Mouse (Mus musculus) limb, embryonic 11.5 days (tissue): ENCODE measurements around the gene Prkg2. TPM values are rescaled to one million over a fixed set of nuclear protein-coding genes. Genes with fewer than 3 reads are reported as not detected.

Experiments
- ATAC-seq: fragments of 200-750 bp; cut with Nextera tagmentation; 2 replicates; pipeline ENCODE4 v1.8.0; 2017; ENCODE audit warnings: low read depth; ENCODE audit not compliant: insufficient number of reproducible peaks, low FRiP score, low TSS enrichment
- DNase-seq: peaks from one replicate; pipeline ENCODE4 v3.0.0-alpha.2; 2015; ENCODE audit warnings: low spot score
- H3K27ac ChIP-seq: fragments of 300-500 bp; sonication (generic); replicated peaks from 2 replicates; pipeline ENCODE4 v1.5.1; 2014; ENCODE audit warnings: low read depth, mild to moderate bottlenecking, low read length
- H3K27me3 ChIP-seq: fragments of 300-500 bp; sonication (generic); 2 replicates; pipeline ENCODE4 v1.6.1; 2014; ENCODE audit warnings: mild to moderate bottlenecking, low read length, mixed read lengths; ENCODE audit not compliant: control insufficient read depth, insufficient read depth
- H3K36me3 ChIP-seq: fragments of 300-500 bp; sonication (generic); 2 replicates; pipeline ENCODE4 v1.6.1; 2014; ENCODE audit warnings: mild to moderate bottlenecking, low read length, moderate library complexity, mixed read lengths; ENCODE audit not compliant: control insufficient read depth, insufficient read depth
- H3K4me1 ChIP-seq: fragments of 300-500 bp; sonication (generic); 2 replicates; pipeline ENCODE4 v1.6.1; 2014; ENCODE audit warnings: low read length, mixed read lengths; ENCODE audit not compliant: control insufficient read depth, insufficient read depth
- H3K4me2 ChIP-seq: fragments of 300-500 bp; sonication (generic); 2 replicates; pipeline ENCODE4 v1.6.1; 2014; ENCODE audit warnings: low read depth, mild to moderate bottlenecking, moderate library complexity; ENCODE audit not compliant: severe bottlenecking
- H3K4me3 ChIP-seq: fragments of 300-500 bp; sonication (generic); 2 replicates; pipeline ENCODE4 v1.5.1; 2014; ENCODE audit warnings: low read depth, low read length
- H3K9ac ChIP-seq: fragments of 300-500 bp; sonication (generic); 2 replicates; pipeline ENCODE4 v1.6.1; 2014; ENCODE audit warnings: mild to moderate bottlenecking, low read length
- H3K9me3 ChIP-seq: fragments of 300-500 bp; sonication (generic); 2 replicates; pipeline ENCODE4 v1.6.1; 2016; ENCODE audit warnings: low read length; ENCODE audit not compliant: control insufficient read depth
- WGBS: fragments of 180-500 bp; shearing (Covaris S2); extraction: QIAGEN DNeasy Blood & Tissue Kit; methylation state at CpG from one replicate; pipeline ENCODE4 v1.1.7; 2014; 5-methylcytosine and 5-hydroxymethylcytosine counted together
- polyA plus RNA-seq: library from polyadenylated mRNA; unstranded; fragments of >200 nt; fragmentation: Nextera tagmentation; extraction: Ambion mirVana; gene quantifications from 2 replicates; pipeline ENCODE4 v1.2.1, GENCODE M21; 2014

Gene Prkg2
- polyA plus RNA-seq, 1 experiment from 2014 or later: 1.7 TPM

- no peaks in the 10 kb centered on the region for H3K27me3 ChIP-seq
- no peak overlapping the region for H3K4me2 ChIP-seq
- H3K27ac ChIP-seq: no peak overlapping the region
- ATAC-seq: no peak
- no peak for DNase-seq
- no peaks in the 10 kb centered on the region for H3K9me3 ChIP-seq
- peaks cover 7% of the 10 kb centered on the region for H3K4me1 ChIP-seq
- no peak overlapping the region for H3K4me3 ChIP-seq
- no peaks in the 10 kb centered on the region for H3K36me3 ChIP-seq
- WGBS: 41% methylated on average over 1 of the region's 1 CpGs
- no peak overlapping the region for H3K9ac ChIP-seq
These were observed 49.5 kb downstream of the Prkg2 start for GRCm38 (mm10) chr5:98987634-98988033.

GRCm38 (mm10) chr5:98987116-98987515 lies 50.0 kb downstream of the Prkg2 start:
- H3K36me3 ChIP-seq: no peaks in the 10 kb centered on the region
- no peaks in the 10 kb centered on the region for H3K9me3 ChIP-seq
- no peak overlapping the region for H3K4me2 ChIP-seq
- no peak overlapping the region for H3K9ac ChIP-seq
- peaks cover 7% of the 10 kb centered on the region for H3K4me1 ChIP-seq
- H3K4me3 ChIP-seq: no peak overlapping the region
- DNase-seq: no peak
- H3K27me3 ChIP-seq: no peaks in the 10 kb centered on the region
- no peak overlapping the region for H3K27ac ChIP-seq
- WGBS: 58% methylated on average over 3 of the region's 3 CpGs
- ATAC-seq: no peak

GRCm38 (mm10) chr5:98986459-98986858 lies 50.7 kb downstream of the Prkg2 start:
- no peaks in the 10 kb centered on the region for H3K36me3 ChIP-seq
- H3K4me2 ChIP-seq: no peak overlapping the region; the same call in 1 of the 2 replicates
- H3K27ac ChIP-seq: 0 out of 2 replicates have a peak overlapping the region, but pooled peaks have one; percentile 22
- H3K27me3 ChIP-seq: no peaks in the 10 kb centered on the region
- no peaks in the 10 kb centered on the region for H3K9me3 ChIP-seq
- no peak overlapping the region for H3K9ac ChIP-seq
- peak; percentile 54; the same call in 1 of the 2 replicates for ATAC-seq
- H3K4me3 ChIP-seq: no peak overlapping the region
- no peak for DNase-seq
- 16% methylated on average over 4 of the region's 4 CpGs for WGBS
- peaks cover 7% of the 10 kb centered on the region for H3K4me1 ChIP-seq

GRCm38 (mm10) chr5:98986011-98986410 lies 51.1 kb downstream of the Prkg2 start:
- Histone ChIP-seq H3K9ac (no peak overlapping the region), H3K27ac (0 out of 2 replicates have a peak overlapping the region, but pooled peaks have one; percentile 22), H3K4me1 (peaks cover 7% of the 10 kb centered on the region), H3K27me3 (no peaks in the 10 kb centered on the region), H3K36me3 (no peaks in the 10 kb centered on the region), H3K4me2 (no peak overlapping the region; the same call in 1 of the 2 replicates), H3K9me3 (no peaks in the 10 kb centered on the region), H3K4me3 (no peak overlapping the region)
- peak; percentile 45 for DNase-seq
- no peak for ATAC-seq
- 14% methylated on average over 4 of the region's 4 CpGs for WGBS

GRCm38 (mm10) chr5:98985077-98985476 lies 52.1 kb downstream of the Prkg2 start:
- ATAC-seq (no peak), DNase-seq (no peak)
- Histone ChIP-seq H3K27me3 (no peaks in the 10 kb centered on the region), H3K4me3 (no peak overlapping the region), H3K4me1 (peaks cover 7% of the 10 kb centered on the region), H3K4me2 (no peak overlapping the region), H3K36me3 (no peaks in the 10 kb centered on the region), H3K9ac (no peak overlapping the region), H3K9me3 (no peaks in the 10 kb centered on the region), H3K27ac (no peak overlapping the region)
- WGBS: 93% methylated on average over 3 of the region's 3 CpGs

- H3K9me3 ChIP-seq: no peaks in the 10 kb centered on the region
- H3K4me3 ChIP-seq: no peak overlapping the region
- H3K27ac ChIP-seq: no peak overlapping the region
- WGBS: 89% methylated on average over 7 of the region's 7 CpGs
- DNase-seq (no peak), ATAC-seq (no peak)
- H3K9ac ChIP-seq: no peak overlapping the region
- no peaks in the 10 kb centered on the region for H3K27me3 ChIP-seq
- no peak overlapping the region for H3K4me2 ChIP-seq
- H3K36me3 ChIP-seq: no peaks in the 10 kb centered on the region
- H3K4me1 ChIP-seq: peaks cover 4% of the 10 kb centered on the region
These were observed 55.8 kb downstream of the Prkg2 start for GRCm38 (mm10) chr5:98981304-98981703.

- ATAC-seq (no peak), DNase-seq (no peak)
- Histone ChIP-seq H3K4me3 (no peak overlapping the region), H3K9me3 (no peaks in the 10 kb centered on the region), H3K36me3 (no peaks in the 10 kb centered on the region), H3K27me3 (no peaks in the 10 kb centered on the region), H3K27ac (no peak overlapping the region), H3K4me1 (no peaks in the 10 kb centered on the region), H3K4me2 (no peak overlapping the region), H3K9ac (no peak overlapping the region)
- WGBS: 81% methylated on average over 6 of the region's 6 CpGs
These were observed 58.8 kb downstream of the Prkg2 start for GRCm38 (mm10) chr5:98978316-98978715.

- whole genome bisulfite sequencing: 91% methylated on average over 10 of the region's 10 CpGs
- Histone ChIP-seq H3K36me3 (no peaks in the 10 kb centered on the region), H3K4me2 (no peak overlapping the region), H3K4me3 (no peak overlapping the region), H3K9me3 (no peaks in the 10 kb centered on the region), H3K27me3 (no peaks in the 10 kb centered on the region), H3K9ac (no peak overlapping the region), H3K4me1 (no peaks in the 10 kb centered on the region), H3K27ac (no peak overlapping the region)
- ATAC-seq (no peak), DNase-seq (no peak)
These were observed 61.1 kb downstream of the Prkg2 start for GRCm38 (mm10) chr5:98975877-98976672.
